Mouse (Mus musculus): Measurements from ENCODE around the gene Nav3.

DNA sequence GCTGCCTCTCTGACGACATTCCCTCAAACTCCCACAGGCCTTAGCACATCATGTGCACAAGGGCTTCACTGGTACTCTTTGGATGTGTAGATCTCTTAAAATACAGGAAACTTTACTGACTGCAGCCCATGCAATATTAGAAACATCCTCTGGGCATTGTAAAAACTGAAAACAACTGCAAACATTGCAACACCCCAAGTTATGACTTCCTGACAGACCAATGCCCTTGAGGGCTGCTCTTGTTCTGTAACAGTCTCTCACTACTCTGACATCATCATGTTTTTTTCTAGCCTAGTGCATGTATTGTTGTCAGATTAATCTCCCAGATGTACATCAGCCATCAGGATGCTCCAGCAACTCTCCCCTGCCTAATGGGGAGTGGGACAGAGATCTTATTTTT is 296.5 kb downstream of the Nav3 start:
- TF ChIP-seq CTCF (IDR thresholded peaks at IDR 0.05; ENCODE audit: low read depth) (no peak), EP300 (IDR thresholded peaks at IDR 0.05; ENCODE audit: low read depth) (no peak)
